Comparison of ENCODE assay signal across 11 mouse cellular contexts in genomic region chr5:124026568-124026967, GRCm38 (mm10). TPM values are rescaled to one million over a fixed set of nuclear protein-coding genes. Genes with fewer than 3 reads are reported as not detected.
A peak's percentile ranks its signal among the peaks of the same experiment; 100 is the strongest.
DNase-seq lines count a peak whose midpoint lies in the region; ATAC-seq and TF ChIP-seq lines count a peak whose summit lies in the region.
"Had no signal": no experiment of that assay in that cellular context is flagged by ENCODE, and none has a peak within 500 bp of the region (broad histone marks: within the 10 kb centered on the region; RNA-seq: fewer than 3 reads in every experiment).

No protein-coding gene starts in this region.

- no peaks in the 10 kb centered on the region for H3K27me3 ChIP-seq in heart, postnatal 0 days (ENCODE audit: control insufficient read depth, insufficient read depth, low read length)
- no peaks in the 10 kb centered on the region for H3K27me3 ChIP-seq in embryonic facial prominence, embryonic 14.5 days (replicated peaks; ENCODE audit: control insufficient read depth, insufficient read depth, low read length)
- H3K27me3 ChIP-seq in liver, embryonic 16.5 days (ENCODE audit: control insufficient read depth, insufficient read depth, low read depth, low read length), result no peaks in the 10 kb centered on the region

- H3K27ac ChIP-seq in heart, postnatal 0 days (ENCODE audit: low read depth), result peak overlapping the region; percentile 98
- no peak overlapping the region for H3K27ac ChIP-seq in embryonic facial prominence, embryonic 14.5 days (replicated peaks; ENCODE audit: low read depth, low read length)
- peak overlapping the region; percentile 60 for H3K27ac ChIP-seq in liver, embryonic 16.5 days (ENCODE audit: low read length)

- ATAC-seq in heart, postnatal 0 days (ENCODE audit: insufficient read depth, low read depth), result no peak
- ATAC-seq in embryonic facial prominence, embryonic 14.5 days (ENCODE audit: low read depth), result no peak
- ATAC-seq in granulocyte monocyte progenitor cell, adult 5-6 weeks (replicated peaks; ENCODE audit: poor library complexity, severe bottlenecking), result peak; percentile 11; the same call in 1 of the 2 replicates
- no peak for ATAC-seq in liver, embryonic 16.5 days (ENCODE audit: low read depth)

- no peak for TF ChIP-seq CTCF in heart, postnatal 0 days (IDR thresholded peaks at IDR 0.05; ENCODE audit: low read depth)

- H3K4me3 ChIP-seq in heart, postnatal 0 days (ENCODE audit: low read depth, low read length), result no peak overlapping the region
- no peak overlapping the region for H3K4me3 ChIP-seq in embryonic facial prominence, embryonic 14.5 days (ENCODE audit: low read depth, low read length)
- H3K4me3 ChIP-seq in liver, embryonic 16.5 days (ENCODE audit: low read depth, low read length), result no peak overlapping the region

- DNase-seq in heart, postnatal 0 days (ENCODE audit: low spot score), result no peak
- no peak for DNase-seq in heart, adult 11 months
- DNase-seq in embryonic facial prominence, embryonic 14.5 days (ENCODE audit: low spot score), result no peak
- DNase-seq in frontal cortex, postnatal 25 days (ENCODE audit: low spot score in 2 of 2), result no peak
- no peak for DNase-seq in testis, postnatal 10 days (ENCODE audit: low spot score)
- DNase-seq in urinary bladder, postnatal 25 days (ENCODE audit: low spot score), result no peak
- DNase-seq: embryo, embryonic 11 days; gastrocnemius, postnatal 25 days; thymus, adult 2 months had no signal

- H3K4me2 ChIP-seq in heart, postnatal 0 days (ENCODE audit: low read depth, low read length), result no peak overlapping the region
- H3K4me2 ChIP-seq in embryonic facial prominence, embryonic 14.5 days (ENCODE audit: low read depth, low read length), result no peak overlapping the region
- H3K4me2 ChIP-seq in liver, embryonic 16.5 days (ENCODE audit: low read depth, low read length), result no peak overlapping the region

- no peaks in the 10 kb centered on the region for H3K36me3 ChIP-seq in heart, postnatal 0 days (replicated peaks; ENCODE audit: control insufficient read depth, insufficient read depth, low read length)
- H3K36me3 ChIP-seq in embryonic facial prominence, embryonic 14.5 days (ENCODE audit: control insufficient read depth, insufficient read depth, low read length), result peaks cover 25% of the 10 kb centered on the region; the same call in 1 of the 2 replicates
- peaks cover 4% of the 10 kb centered on the region; the same call in 1 of the 2 replicates for H3K36me3 ChIP-seq in liver, embryonic 16.5 days (ENCODE audit: control insufficient read depth, insufficient read depth)

- H3K4me1 ChIP-seq in heart, postnatal 0 days (ENCODE audit: control insufficient read depth, insufficient read depth), result peaks cover 61% of the 10 kb centered on the region
- peaks cover 19% of the 10 kb centered on the region for H3K4me1 ChIP-seq in embryonic facial prominence, embryonic 14.5 days (ENCODE audit: control insufficient read depth, insufficient read depth, low read length)
- peaks cover 83% of the 10 kb centered on the region for H3K4me1 ChIP-seq in liver, embryonic 16.5 days (ENCODE audit: control insufficient read depth, low read depth, low read length)

- WGBS in heart, postnatal 0 days, result 59% methylated on average over 5 of the region's 5 CpGs
- 82% methylated on average over 5 of the region's 5 CpGs for WGBS in embryonic facial prominence, embryonic 14.5 days
- WGBS in liver, embryonic 16.5 days (ENCODE audit: insufficient replicate concordance), result 75% methylated on average over 5 of the region's 5 CpGs

- H3K9ac ChIP-seq in heart, postnatal 0 days (replicated peaks; ENCODE audit: low read depth, low read length), result no peak overlapping the region
- 0 out of 2 replicates have a peak overlapping the region, but pooled peaks have one; percentile 19 for H3K9ac ChIP-seq in embryonic facial prominence, embryonic 14.5 days (ENCODE audit: low read depth, low read length)
- H3K9ac ChIP-seq in liver, embryonic 16.5 days (ENCODE audit: low read depth, low read length), result peak overlapping the region; percentile 5; the same call in 1 of the 2 replicates

- no peak for TF ChIP-seq EP300 in heart, postnatal 0 days (IDR thresholded peaks at IDR 0.05; ENCODE audit: low read depth)

- no peaks in the 10 kb centered on the region for H3K9me3 ChIP-seq in heart, postnatal 0 days (replicated peaks; ENCODE audit: control insufficient read depth, low read length)
- no peaks in the 10 kb centered on the region for H3K9me3 ChIP-seq in embryonic facial prominence, embryonic 14.5 days (ENCODE audit: control insufficient read depth, low read length)
- no peaks in the 10 kb centered on the region for H3K9me3 ChIP-seq in liver, embryonic 16.5 days (replicated peaks; ENCODE audit: control insufficient read depth, low read length)

RNA-seq across cellular contexts. Expression of gene Vps37b, which starts 5.5 kb away (rescaled TPM):
- total RNA-seq in heart, postnatal 0 days (2014; rRNA removed; ENCODE audit: low replicate concordance), result 51.4 and 59.6 TPM in 2 replicates
- polyA plus RNA-seq in heart, postnatal 0 days (2015; fragmentation: Nextera tagmentation; extraction: Ambion mirVana), result 44.5 and 55.7 TPM in 2 replicates
- 30.4 and 31.7 TPM in 2 replicates for polyA plus RNA-seq in embryonic facial prominence, embryonic 14.5 days (2014; fragmentation: Nextera tagmentation; extraction: Ambion mirVana)
- 7.6 and 11.1 TPM in 2 replicates for total RNA-seq in granulocyte monocyte progenitor cell, adult 5-6 weeks (2014; fragmentation: Nextera tagmentation)
- total RNA-seq in granulocyte monocyte progenitor cell, adult 5-6 weeks (2017), result 9.5 and 11.6 TPM in 2 replicates
- 14.3 and 16.3 TPM in 2 replicates for polyA plus RNA-seq in liver, embryonic 16.5 days (2015; fragmentation: Nextera tagmentation; extraction: Ambion mirVana)

RNA-seq across cellular contexts. Expression of gene Hip1r, which starts 53.1 kb away (rescaled TPM):
- 16.3 and 29.2 TPM in 2 replicates for total RNA-seq in heart, postnatal 0 days (2014; rRNA removed; ENCODE audit: low replicate concordance)
- 9.3 and 11.9 TPM in 2 replicates for polyA plus RNA-seq in heart, postnatal 0 days (2015; fragmentation: Nextera tagmentation; extraction: Ambion mirVana)
- polyA plus RNA-seq in embryonic facial prominence, embryonic 14.5 days (2014; fragmentation: Nextera tagmentation; extraction: Ambion mirVana), result 7.5 and 8.4 TPM in 2 replicates
- total RNA-seq in granulocyte monocyte progenitor cell, adult 5-6 weeks (2014; fragmentation: Nextera tagmentation), result 11.5 and 39.3 TPM in 2 replicates
- total RNA-seq in granulocyte monocyte progenitor cell, adult 5-6 weeks (2017), result 10.1 and 16.9 TPM in 2 replicates
- polyA plus RNA-seq in liver, embryonic 16.5 days (2015; fragmentation: Nextera tagmentation; extraction: Ambion mirVana), result 12.4 and 16.3 TPM in 2 replicates
